Comparison of ENCODE assay signal across 9 mouse cellular contexts in the genomic region with DNA sequence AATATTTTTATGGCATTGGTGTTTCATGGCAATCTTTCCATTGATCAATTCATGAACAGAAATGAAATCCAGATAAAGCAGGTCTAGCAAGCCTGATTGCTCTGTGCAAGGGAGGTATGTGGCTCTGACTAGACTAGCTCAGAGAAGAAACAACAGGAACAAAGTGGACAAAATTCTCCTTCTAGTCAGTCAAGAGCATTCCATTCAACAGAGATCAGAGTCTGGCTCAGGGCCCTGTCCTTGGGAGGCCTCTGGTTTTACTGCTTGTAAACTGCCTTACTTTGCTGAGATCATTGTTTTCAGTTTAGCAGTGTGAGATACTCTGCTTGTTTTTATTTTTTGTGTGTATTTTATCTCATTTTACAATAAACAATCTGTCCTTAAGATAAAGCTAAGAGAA.
DNase-seq lines count a peak whose midpoint lies in the region; ATAC-seq lines count a peak whose summit lies in the region.
"Had no signal": no experiment of that assay in that cellular context is flagged by ENCODE, and none has a peak within 500 bp of the region (broad histone marks: within the 10 kb centered on the region; RNA-seq: fewer than 3 reads in every experiment).

No protein-coding gene starts in this region.

- H3K27ac ChIP-seq in kidney, embryonic 14.5 days (ENCODE audit: low read depth, low read length) = no peak overlapping the region
- H3K27ac ChIP-seq: limb, embryonic 12.5 days had no signal

- no peak overlapping the region for H3K9ac ChIP-seq in kidney, embryonic 14.5 days (ENCODE audit: low read depth, low read length)
- H3K9ac ChIP-seq: limb, embryonic 12.5 days had no signal

- H3K9me3 ChIP-seq in kidney, embryonic 14.5 days (ENCODE audit: control insufficient read depth, low read length) = no peaks in the 10 kb centered on the region
- H3K9me3 ChIP-seq: limb, embryonic 12.5 days had no signal

- ATAC-seq in kidney, embryonic 14.5 days (ENCODE audit: low FRiP score, low TSS enrichment) = no peak; the same call in 1 of the 2 replicates
- ATAC-seq in granulocyte monocyte progenitor cell, adult 5-6 weeks (replicated peaks; ENCODE audit: poor library complexity, severe bottlenecking) = no peak

- intact Hi-C loops in gastrocnemius, postnatal 14 days (cut with DNase I; ENCODE audit: low total_unique reads) = no loop called here

- no peaks in the 10 kb centered on the region for H3K4me1 ChIP-seq in kidney, embryonic 14.5 days (ENCODE audit: control insufficient read depth, insufficient read depth, low read length)
- H3K4me1 ChIP-seq: limb, embryonic 12.5 days had no signal

- no peaks in the 10 kb centered on the region for H3K36me3 ChIP-seq in kidney, embryonic 14.5 days (ENCODE audit: control insufficient read depth, insufficient read depth, low read length)
- H3K36me3 ChIP-seq: limb, embryonic 12.5 days had no signal

- no peak overlapping the region for H3K4me3 ChIP-seq in kidney, embryonic 14.5 days (ENCODE audit: low read length)
- H3K4me3 ChIP-seq: limb, embryonic 12.5 days had no signal

- peak; percentile 3 for DNase-seq in kidney, adult 18-20 months
- DNase-seq in gastrocnemius, postnatal 14 days = peak; percentile 27
- DNase-seq in kidney, adult 9 months = peak; percentile 21
- peak; percentile 44 for DNase-seq in skeletal muscle tissue, adult 2 months (ENCODE audit: low read depth, low spot score)
- DNase-seq in layer of hippocampus, adult 9-10 months (ENCODE audit: low spot score) = no peak
- no peak for DNase-seq in left cerebral cortex, adult 8-10 months (ENCODE audit: low spot score in 2 of 2)

- no peaks in the 10 kb centered on the region for H3K27me3 ChIP-seq in kidney, embryonic 14.5 days (ENCODE audit: control insufficient read depth, insufficient read depth, low read length)
- H3K27me3 ChIP-seq: limb, embryonic 12.5 days had no signal

- H3K4me2 ChIP-seq in kidney, embryonic 14.5 days (replicated peaks; ENCODE audit: low read depth, low read length) = no peak overlapping the region
- H3K4me2 ChIP-seq: limb, embryonic 12.5 days had no signal

Comparison
In these comparisons a context has a peak if more than half of its experiments do, and no peak if none do; other contexts are left out.
1. DNase-seq: peak in kidney, adult 18-20 months (single experiment), gastrocnemius, postnatal 14 days (single experiment), kidney, adult 9 months (single experiment) and skeletal muscle tissue, adult 2 months (single experiment); none in layer of hippocampus, adult 9-10 months (single experiment) and left cerebral cortex, adult 8-10 months (0 of 2).